Mouse (Mus musculus): ENCODE data around the gene Pgp. TPM values are rescaled to one million over a fixed set of nuclear protein-coding genes. Genes with fewer than 3 reads are reported as not detected.
"Not testable (repeated sequence)": the region's sequence is repeated elsewhere in the genome, so short reads cannot be mapped to it uniquely, and the experiment has no call there.

The Pgp gene
- 35.6 and 40.9 TPM in 2 replicates for polyA plus RNA-seq (2015; fragmentation: Nextera tagmentation; extraction: Ambion mirVana)

GRCm38 (mm10) chr17:24469910-24470602 is at the start of gene Pgp, which contains the start of gene E4f1:
Pgp (plus strand) TSS chr17:24470392.
E4f1 (minus strand) TSS chr17:24470313.
- peak; percentile 99 for ATAC-seq
- under 1% methylated on average over 60 of the region's 75 CpGs for WGBS (ENCODE audit: insufficient replicate concordance)
- Histone ChIP-seq H3K9me3 (ENCODE audit: low read length) (no peaks in the 10 kb centered on the region), H3K27ac (ENCODE audit: low read depth) (peak within 1 kb of the TSS; percentile 83), H3K4me3 (ENCODE audit: low read depth, low read length) (peak within 1 kb of the TSS; percentile 88), H3K36me3 (replicated peaks; ENCODE audit: insufficient read depth, low read length) (peaks cover 17% of the 10 kb centered on the region), H3K9ac (replicated peaks) (peak within 1 kb of the TSS; percentile 90), H3K4me2 (ENCODE audit: low read depth, low read length) (peak within 1 kb of the TSS; percentile 95), H3K27me3 (ENCODE audit: insufficient read depth, low read length) (no peaks in the 10 kb centered on the region), H3K4me1 (ENCODE audit: insufficient read depth) (peaks cover 17% of the 10 kb centered on the region)
- DNase-seq, result peak; percentile 99
- TF ChIP-seq EP300 (IDR thresholded peaks at IDR 0.05; ENCODE audit: low read depth), result no peak; the same call in 1 of the 2 replicates
- TF ChIP-seq CTCF (IDR thresholded peaks at IDR 0.05; ENCODE audit: low read depth), result no peak

GRCm38 (mm10) chr17:24423114-24423513 is 47.1 kb upstream of the Pgp start:
- Histone ChIP-seq H3K4me2 (ENCODE audit: low read depth, low read length) (no peak overlapping the region), H3K4me3 (ENCODE audit: low read depth, low read length) (no peak overlapping the region), H3K4me1 (ENCODE audit: insufficient read depth) (peaks cover 6% of the 10 kb centered on the region), H3K36me3 (replicated peaks; ENCODE audit: insufficient read depth, low read length) (peaks cover 69% of the 10 kb centered on the region), H3K27me3 (ENCODE audit: insufficient read depth, low read length) (no peaks in the 10 kb centered on the region), H3K9me3 (ENCODE audit: low read length) (no peaks in the 10 kb centered on the region), H3K27ac (ENCODE audit: low read depth) (no peak overlapping the region), H3K9ac (replicated peaks) (no peak overlapping the region)
- ATAC-seq (no peak), DNase-seq (no peak)
- TF ChIP-seq CTCF (IDR thresholded peaks at IDR 0.05; ENCODE audit: low read depth), result no peak
- TF ChIP-seq EP300 (IDR thresholded peaks at IDR 0.05; ENCODE audit: low read depth), result no peak
- 89% methylated on average over 4 of the region's 4 CpGs for WGBS (ENCODE audit: insufficient replicate concordance)

GRCm38 (mm10) chr17:24424489-24424888 is 45.7 kb upstream of the Pgp start:
- peaks cover 9% of the 10 kb centered on the region for H3K4me1 ChIP-seq (ENCODE audit: insufficient read depth)
- DNase-seq (no peak), ATAC-seq (no peak)
- H3K27ac ChIP-seq (ENCODE audit: low read depth), result no peak overlapping the region
- H3K9me3 ChIP-seq (ENCODE audit: low read length), result no peaks in the 10 kb centered on the region
- TF ChIP-seq EP300 (IDR thresholded peaks at IDR 0.05; ENCODE audit: low read depth) (no peak), CTCF (IDR thresholded peaks at IDR 0.05; ENCODE audit: low read depth) (no peak)
- no peaks in the 10 kb centered on the region for H3K27me3 ChIP-seq (ENCODE audit: insufficient read depth, low read length)
- WGBS (ENCODE audit: insufficient replicate concordance), result 91% methylated on average over 5 of the region's 5 CpGs
- peaks cover 55% of the 10 kb centered on the region for H3K36me3 ChIP-seq (replicated peaks; ENCODE audit: insufficient read depth, low read length)
- H3K4me3 ChIP-seq (ENCODE audit: low read depth, low read length), result no peak overlapping the region
- no peak overlapping the region for H3K9ac ChIP-seq (replicated peaks)
- H3K4me2 ChIP-seq (ENCODE audit: low read depth, low read length), result no peak overlapping the region

GRCm38 (mm10) chr17:24425326-24425725 is 44.9 kb upstream of the Pgp start:
- not testable (repeated sequence) for H3K9ac ChIP-seq (replicated peaks); H3K4me1 ChIP-seq (ENCODE audit: insufficient read depth); H3K9me3 ChIP-seq (ENCODE audit: low read length); H3K27me3 ChIP-seq (ENCODE audit: insufficient read depth, low read length); DNase-seq; H3K4me3 ChIP-seq (ENCODE audit: low read depth, low read length); H3K27ac ChIP-seq (ENCODE audit: low read depth); ATAC-seq; H3K4me2 ChIP-seq (ENCODE audit: low read depth, low read length)
- peaks cover 47% of the 10 kb centered on the region for H3K36me3 ChIP-seq (replicated peaks; ENCODE audit: insufficient read depth, low read length)
- WGBS (ENCODE audit: insufficient replicate concordance), result 89% methylated on average over 5 of the region's 8 CpGs

- H3K4me3 ChIP-seq (ENCODE audit: low read depth, low read length), result peak overlapping the region; percentile 66; the same call in 1 of the 2 replicates
- H3K4me2 ChIP-seq (ENCODE audit: low read depth, low read length), result peak overlapping the region; percentile 72
- ATAC-seq (no peak), DNase-seq (no peak)
- H3K4me1 ChIP-seq (ENCODE audit: insufficient read depth), result peaks cover 9% of the 10 kb centered on the region
- H3K27me3 ChIP-seq (ENCODE audit: insufficient read depth, low read length), result no peaks in the 10 kb centered on the region
- H3K9me3 ChIP-seq (ENCODE audit: low read length), result no peaks in the 10 kb centered on the region
- no peak overlapping the region for H3K9ac ChIP-seq (replicated peaks)
- H3K27ac ChIP-seq (ENCODE audit: low read depth), result peak overlapping the region; percentile 87
- peaks cover 41% of the 10 kb centered on the region for H3K36me3 ChIP-seq (replicated peaks; ENCODE audit: insufficient read depth, low read length)
- TF ChIP-seq EP300 (IDR thresholded peaks at IDR 0.05; ENCODE audit: low read depth) (no peak), CTCF (IDR thresholded peaks at IDR 0.05; ENCODE audit: low read depth) (no peak)
- WGBS (ENCODE audit: insufficient replicate concordance), result 89% methylated on average over 7 of the region's 7 CpGs
These were observed 44.3 kb upstream of the Pgp start for GRCm38 (mm10) chr17:24425905-24426304.

GRCm38 (mm10) chr17:24426471-24427169 is 43.6 kb upstream of the Pgp start, which contains the start of gene Eci1:
Eci1 (plus strand) TSS chr17:24426641.
- Histone ChIP-seq H3K36me3 (replicated peaks; ENCODE audit: insufficient read depth, low read length) (peaks cover 34% of the 10 kb centered on the region), H3K4me1 (ENCODE audit: insufficient read depth) (peaks cover 9% of the 10 kb centered on the region), H3K9ac (replicated peaks) (peak within 1 kb of the TSS; percentile 77), H3K4me2 (ENCODE audit: low read depth, low read length) (peak within 1 kb of the TSS; percentile 72), H3K27me3 (ENCODE audit: insufficient read depth, low read length) (no peaks in the 10 kb centered on the region), H3K9me3 (ENCODE audit: low read length) (no peaks in the 10 kb centered on the region), H3K4me3 (ENCODE audit: low read depth, low read length) (peak within 1 kb of the TSS; percentile 66), H3K27ac (ENCODE audit: low read depth) (peak within 1 kb of the TSS; percentile 87)
- TF ChIP-seq CTCF (IDR thresholded peaks at IDR 0.05; ENCODE audit: low read depth), result peak; percentile 1; the same call in 1 of the 2 replicates
- no peak for TF ChIP-seq EP300 (IDR thresholded peaks at IDR 0.05; ENCODE audit: low read depth)
- ATAC-seq (peak; percentile 97), DNase-seq (peak; percentile 95)
- 4% methylated on average over 40 of the region's 48 CpGs for WGBS (ENCODE audit: insufficient replicate concordance)

Data from liver, postnatal 0 days (tissue).